Mouse (Mus musculus) Muller cell, postnatal 12 days (primary cell): ENCODE data around the gene Xrcc4.
"Not testable (repeated sequence)": the region's sequence is repeated elsewhere in the genome, so short reads cannot be mapped to it uniquely, and the experiment has no call there.

Experiments used
- DNase-seq: peaks from one replicate; pipeline ENCODE4 v3.0.0-alpha.2; 2015; ENCODE audit errors: inconsistent ontology term

Xrcc4 gene

GRCm38 (mm10) chr13:90088962-90089824 is at the start of gene Xrcc4, which contains the start of gene Tmem167:
Gene Xrcc4 (minus strand): TSS chr13:90089608.
Gene Tmem167 (plus strand): TSS chr13:90089123.
- DNase-seq: peak; percentile 98

GRCm38 (mm10) chr13:90136156-90136910 is 46.9 kb upstream of the Xrcc4 start:
- peak; percentile 89 for DNase-seq

GRCm38 (mm10) chr13:90111681-90112080 is 22.3 kb upstream of the Xrcc4 start:
- DNase-seq: no peak

- not testable (repeated sequence) for DNase-seq
Measured at GRCm38 (mm10) chr13:90108746-90109145, 19.3 kb upstream of the Xrcc4 start.

- DNase-seq: no peak
Measured at GRCm38 (mm10) chr13:90106139-90106538, 16.7 kb upstream of the Xrcc4 start.

GRCm38 (mm10) chr13:90101514-90101913 is 12.1 kb upstream of the Xrcc4 start:
- no peak for DNase-seq

- DNase-seq: no peak
Measured at GRCm38 (mm10) chr13:90089825-90090183, 396 bp upstream of the Xrcc4 start.

GRCm38 (mm10) chr13:90061877-90062276 is 27.5 kb downstream of the Xrcc4 start:
- no peak for DNase-seq

- no peak for DNase-seq
Measured at GRCm38 (mm10) chr13:90052408-90052807, 37.0 kb downstream of the Xrcc4 start.

- no peak for DNase-seq
Measured at GRCm38 (mm10) chr13:90051735-90052134, 37.7 kb downstream of the Xrcc4 start.

- DNase-seq: no peak
Measured at GRCm38 (mm10) chr13:90039613-90040012, 49.8 kb downstream of the Xrcc4 start.

GRCm38 (mm10) chr13:90032977-90033376 is 56.4 kb downstream of the Xrcc4 start:
- DNase-seq: no peak

- DNase-seq: peak; percentile 13
Measured at GRCm38 (mm10) chr13:90032523-90032922, 56.9 kb downstream of the Xrcc4 start.

- DNase-seq: no peak
Measured at GRCm38 (mm10) chr13:90030911-90031310, 58.5 kb downstream of the Xrcc4 start.

- no peak for DNase-seq
Measured at GRCm38 (mm10) chr13:90012620-90013019, 76.8 kb downstream of the Xrcc4 start.

GRCm38 (mm10) chr13:90012198-90012597 is 77.2 kb downstream of the Xrcc4 start:
- DNase-seq: no peak

- no peak for DNase-seq
Measured at GRCm38 (mm10) chr13:90011129-90011528, 78.3 kb downstream of the Xrcc4 start.

- peak; percentile 22 for DNase-seq
Measured at GRCm38 (mm10) chr13:90009786-90010185, 79.6 kb downstream of the Xrcc4 start.

GRCm38 (mm10) chr13:90005561-90005960 is 83.8 kb downstream of the Xrcc4 start:
- DNase-seq: no peak

GRCm38 (mm10) chr13:89997531-89997930 is 91.9 kb downstream of the Xrcc4 start:
- peak; percentile 71 for DNase-seq

GRCm38 (mm10) chr13:89986087-89986486 is 103.3 kb downstream of the Xrcc4 start:
- DNase-seq: no peak

- DNase-seq: no peak
Measured at GRCm38 (mm10) chr13:89970940-89971339, 118.5 kb downstream of the Xrcc4 start.

GRCm38 (mm10) chr13:89968671-89969070 is 120.7 kb downstream of the Xrcc4 start:
- DNase-seq: no peak
